Mouse (Mus musculus) erythroblast, embryonic 14.5 days (primary cell): ENCODE data around the gene Pnpla6.

ENCODE experiments used
- GATA1 ChIP-seq: IDR thresholded peaks from 2 replicates; pipeline ENCODE4 v1.6.1; 2012; ENCODE audit warnings: low read length, inconsistent platforms, mixed read lengths
- TAL1 ChIP-seq: IDR thresholded peaks from 3 replicates; pipeline ENCODE4 v1.6.1; 2012; ENCODE audit warnings: low read length, inconsistent platforms, mixed read lengths

- TF ChIP-seq GATA1 (no peak), TAL1 (no peak)
These were observed 39.3 kb upstream of the Pnpla6 start for GRCm38 (mm10) chr8:3475715-3476429.
